Mouse (Mus musculus) WW6 (cell line): ENCODE data around the gene Ltbp1.

Experiments
- DNase-seq: peaks from one replicate; pipeline ENCODE4 v3.0.0-alpha.2; 2013; ENCODE audit warnings: low read depth, low spot score

Ltbp1 gene

GRCm38 (mm10) chr17:75056631-75057030, 51.3 kb downstream of the Ltbp1 start:
- no peak for DNase-seq

- DNase-seq: no peak
Measured at GRCm38 (mm10) chr17:75066340-75066739, 61.0 kb downstream of the Ltbp1 start.

- DNase-seq: no peak
Measured at GRCm38 (mm10) chr17:75067314-75067713, 61.9 kb downstream of the Ltbp1 start.

- DNase-seq: no peak
Measured at GRCm38 (mm10) chr17:75069232-75069631, 63.9 kb downstream of the Ltbp1 start.

GRCm38 (mm10) chr17:75071174-75071573, 65.8 kb downstream of the Ltbp1 start:
- no peak for DNase-seq

GRCm38 (mm10) chr17:75071749-75072148, 66.4 kb downstream of the Ltbp1 start:
- no peak for DNase-seq

DNA sequence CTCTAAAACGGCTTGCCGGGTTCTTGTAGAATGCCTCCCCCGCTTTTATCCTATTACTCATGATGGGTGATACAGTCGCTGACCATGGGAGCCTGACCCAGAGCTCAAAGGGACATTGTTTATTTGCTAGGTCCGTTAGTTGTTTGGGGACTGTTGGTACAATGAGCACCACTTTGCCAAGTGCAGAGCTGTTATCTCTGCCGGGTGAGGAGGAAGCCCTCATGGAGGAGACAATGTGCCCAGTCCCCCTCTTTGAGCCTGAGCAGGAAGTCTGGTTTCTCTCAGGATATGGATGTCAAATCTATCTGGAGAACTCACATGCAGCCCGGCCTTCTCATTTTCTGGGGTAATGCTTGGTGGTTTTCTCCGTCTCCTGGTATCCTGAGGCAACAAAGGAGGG, 68.5 kb downstream of the Ltbp1 start:
- no peak for DNase-seq

GRCm38 (mm10) chr17:75074978-75075699, 69.8 kb downstream of the Ltbp1 start:
- DNase-seq: peak; percentile 42

- no peak for DNase-seq
Measured at GRCm38 (mm10) chr17:75081401-75081800, 76.0 kb downstream of the Ltbp1 start.

- DNase-seq: no peak
Measured at GRCm38 (mm10) chr17:75082449-75082848, 77.1 kb downstream of the Ltbp1 start.

DNA sequence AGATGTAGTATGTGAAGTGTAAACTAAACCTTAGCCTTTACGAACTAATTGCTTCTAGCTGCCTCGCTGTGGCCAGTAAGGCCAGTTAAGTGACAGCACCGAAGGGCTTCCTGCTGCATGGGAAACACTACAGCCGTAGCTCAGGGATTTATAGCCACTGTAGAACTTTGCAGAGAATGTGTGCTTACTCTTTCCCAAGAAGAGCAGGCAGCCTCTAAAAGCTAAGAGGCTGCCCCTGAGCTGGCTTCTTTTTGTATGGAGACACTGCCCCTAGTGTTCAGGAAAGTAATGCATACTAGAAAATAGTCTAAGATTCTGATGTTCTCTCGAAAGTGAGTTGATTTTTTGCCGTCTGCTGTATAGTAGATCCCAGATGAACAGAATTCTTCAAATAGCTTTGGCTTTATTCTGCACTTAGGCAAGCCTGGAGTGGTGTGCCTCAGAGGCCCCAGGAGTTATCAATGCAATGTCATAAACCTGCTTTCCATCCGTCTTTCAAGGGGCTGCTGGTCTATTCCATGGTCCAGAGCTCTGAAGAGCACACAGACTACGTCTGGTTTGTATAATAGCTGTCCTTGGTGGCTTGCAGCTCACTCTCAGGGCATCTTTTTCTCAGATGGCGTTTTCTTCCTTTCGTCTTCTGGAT, 82.1 kb downstream of the Ltbp1 start:
- no peak for DNase-seq

- DNase-seq: no peak
Measured at GRCm38 (mm10) chr17:75088232-75088631, 82.9 kb downstream of the Ltbp1 start.

GRCm38 (mm10) chr17:75088727-75089126, 83.4 kb downstream of the Ltbp1 start:
- no peak for DNase-seq

DNA sequence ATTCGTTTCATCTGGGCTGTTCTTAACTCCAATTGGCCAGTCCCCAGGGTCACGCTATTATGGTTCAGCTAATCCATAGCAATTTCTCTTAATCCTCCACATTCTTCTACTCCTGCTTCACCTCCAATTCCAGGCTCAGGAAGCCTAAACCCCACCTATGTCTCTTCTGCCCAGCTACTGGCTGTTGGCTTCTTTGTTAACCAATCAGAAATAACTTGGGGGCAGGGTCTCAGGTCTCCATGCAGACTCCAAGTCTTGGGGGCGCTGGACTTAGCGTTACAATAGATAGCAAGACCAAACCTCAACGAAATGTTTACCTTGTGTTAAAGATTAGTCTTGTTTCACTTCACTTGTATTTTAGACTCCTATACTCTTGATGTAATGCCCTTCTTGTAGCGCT, 85.2 kb downstream of the Ltbp1 start:
- DNase-seq: no peak

- DNase-seq: no peak
Measured at GRCm38 (mm10) chr17:75093563-75093962, 88.2 kb downstream of the Ltbp1 start.

DNA sequence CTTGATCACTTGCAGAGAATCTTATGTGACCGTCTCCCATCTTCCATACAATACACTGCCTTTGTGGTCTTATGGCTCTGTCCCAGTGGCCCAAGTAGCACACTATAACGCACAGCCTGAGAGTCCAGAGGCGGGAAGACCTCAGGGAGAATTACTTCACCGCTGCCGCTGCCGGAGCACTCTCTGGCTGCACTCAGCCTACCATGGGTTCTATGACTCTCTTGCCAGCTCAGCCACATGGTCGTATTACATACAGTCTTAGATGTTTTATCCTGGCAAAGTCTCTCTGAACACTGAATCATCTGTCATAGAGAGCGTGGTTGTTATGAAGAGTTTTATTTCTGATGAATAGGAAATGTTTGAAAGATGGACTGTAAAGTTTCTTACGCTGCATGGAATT, 89.2 kb downstream of the Ltbp1 start:
- no peak for DNase-seq

- no peak for DNase-seq
Measured at GRCm38 (mm10) chr17:75096727-75097126, 91.4 kb downstream of the Ltbp1 start.

DNA sequence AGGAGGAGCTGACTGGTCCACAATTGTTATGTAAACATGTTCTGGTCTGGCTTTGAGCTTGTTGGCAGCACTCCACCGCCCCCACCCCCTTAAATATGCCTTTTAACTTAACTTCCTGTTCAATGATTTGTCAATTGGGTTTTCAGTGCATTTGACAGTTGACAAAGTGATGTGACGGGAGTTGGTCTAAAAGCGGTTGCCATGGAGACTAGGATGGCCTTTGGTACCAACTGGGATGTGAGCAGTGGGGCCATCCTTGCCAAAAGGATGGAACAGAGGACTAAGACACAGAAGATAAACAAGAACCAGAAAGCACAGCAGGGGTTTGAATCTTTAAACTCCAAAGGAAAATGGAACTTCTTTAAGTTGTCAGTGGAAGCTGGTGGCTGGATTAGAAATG, 92.0 kb downstream of the Ltbp1 start:
- DNase-seq: no peak

DNA sequence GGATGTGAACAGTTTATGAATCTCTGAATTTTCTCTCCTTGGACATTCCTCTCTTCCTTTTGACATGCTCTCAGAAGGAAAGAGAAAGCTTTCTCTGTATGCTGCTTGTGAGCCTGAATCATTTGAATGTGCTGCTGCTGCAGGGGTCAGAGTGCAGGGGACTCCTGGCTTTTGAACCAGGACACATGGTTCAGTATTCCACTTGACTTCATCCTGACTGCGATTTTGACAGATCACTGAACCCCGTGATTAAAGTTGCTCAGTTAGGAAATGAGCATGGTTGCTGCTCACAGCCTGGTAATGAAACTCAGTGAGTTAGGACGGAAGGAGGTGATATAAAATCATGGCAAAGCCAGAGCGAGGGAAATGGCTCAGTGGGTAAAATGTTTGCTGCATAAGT, 95.8 kb downstream of the Ltbp1 start:
- DNase-seq: no peak

DNA sequence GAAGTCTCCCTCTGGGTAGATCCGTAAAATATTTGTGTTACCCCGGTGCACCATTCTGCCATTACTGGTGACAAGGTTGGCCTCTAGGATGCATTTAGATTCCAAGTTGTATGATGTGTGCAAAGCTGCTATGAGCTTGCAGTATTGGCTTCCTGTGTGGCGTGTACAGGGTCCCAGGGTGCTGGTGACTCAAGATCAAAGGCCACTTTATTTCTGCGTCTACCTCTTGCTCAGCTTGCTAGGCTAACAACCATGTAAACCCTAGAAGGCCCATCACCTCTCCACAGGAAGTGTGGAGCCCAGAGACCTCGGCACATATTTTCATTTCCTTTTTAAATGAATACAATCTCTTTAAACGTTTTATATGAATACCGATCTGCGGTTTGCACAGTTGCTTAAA, 96.6 kb downstream of the Ltbp1 start:
- DNase-seq: no peak

DNA sequence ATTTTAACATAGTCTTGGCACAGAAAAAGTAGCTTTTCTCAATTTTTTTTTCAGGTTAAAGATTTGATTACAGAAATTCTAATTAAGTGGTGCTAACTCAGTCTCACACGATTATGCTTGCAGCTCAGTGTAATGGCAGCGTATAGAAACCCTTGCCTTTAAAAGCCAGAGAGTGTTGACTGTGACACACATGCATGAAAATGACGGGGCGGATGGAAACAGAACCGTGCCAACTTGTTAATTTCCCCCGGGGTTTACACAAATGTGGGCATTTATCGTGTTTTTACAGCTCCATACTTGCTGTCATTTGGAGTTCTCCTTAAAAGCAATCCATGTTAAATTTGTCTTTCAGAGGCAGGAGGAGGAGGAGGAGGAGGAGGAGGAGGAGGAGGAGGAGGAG, 102.0 kb downstream of the Ltbp1 start:
- DNase-seq: no peak

- DNase-seq: no peak
Measured at GRCm38 (mm10) chr17:75107879-75108278, 102.5 kb downstream of the Ltbp1 start.

DNA sequence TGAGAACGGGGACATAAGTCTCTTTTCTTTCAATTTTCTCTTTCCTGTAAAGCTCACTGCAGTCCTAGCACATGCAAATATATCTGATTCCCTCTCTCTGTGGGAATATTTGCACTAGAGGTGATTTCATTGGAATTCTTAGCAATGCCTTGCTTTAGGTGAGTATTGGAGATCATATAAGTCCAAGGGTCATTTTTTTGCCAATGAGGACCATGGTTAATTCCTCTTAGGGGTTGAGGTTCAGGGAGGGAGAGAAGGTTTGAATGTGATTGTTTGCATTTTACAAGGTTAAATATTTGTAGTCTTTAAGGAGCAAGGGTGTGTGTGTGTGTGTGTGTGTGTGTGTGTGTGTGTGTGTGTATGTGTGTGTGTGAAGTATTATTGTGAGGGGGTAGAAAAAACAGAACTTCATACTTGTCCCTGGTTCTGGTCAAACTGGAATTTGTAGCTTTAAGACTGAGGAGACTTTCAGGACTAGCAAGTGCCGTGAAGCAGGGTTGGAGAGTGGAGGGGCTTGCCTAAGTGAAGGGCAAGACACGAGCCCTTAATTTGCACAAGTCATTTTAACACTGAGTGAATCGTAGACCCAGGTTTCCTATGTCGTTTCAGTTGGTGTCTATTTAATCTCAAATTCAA, 103.8 kb downstream of the Ltbp1 start:
- no peak for DNase-seq
